Mouse (Mus musculus) CD4-positive, CD25-positive, alpha-beta regulatory T cell, adult 2 months (primary cell): ENCODE measurements around the gene Gm12248.

ENCODE experiments used
- DNase-seq: peaks from one replicate; pipeline ENCODE4 v3.0.0-alpha.2; 2012; ENCODE audit warnings: low read depth, low spot score

Gm12248 gene

DNA sequence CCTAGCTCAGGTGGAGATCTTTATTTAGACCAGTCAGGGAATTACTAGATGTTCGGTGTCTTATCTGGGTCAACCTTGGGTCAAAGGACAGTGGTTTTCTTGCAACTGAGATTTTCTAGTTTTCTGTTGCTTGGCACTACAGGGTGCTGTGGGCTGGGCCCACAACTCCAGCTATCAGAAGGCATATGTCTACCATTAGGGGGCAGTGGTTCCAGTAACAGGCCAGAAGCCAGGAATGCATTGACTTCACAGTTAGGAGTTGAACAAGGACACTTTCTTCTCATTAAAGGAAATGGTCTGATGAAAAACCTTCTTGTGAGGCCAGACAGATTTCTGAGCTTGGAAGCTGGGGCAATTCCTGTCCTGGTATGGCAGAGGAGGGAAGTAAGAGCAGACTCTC lies 53.9 kb downstream of the Gm12248 start:
- DNase-seq = peak; percentile 57

DNA sequence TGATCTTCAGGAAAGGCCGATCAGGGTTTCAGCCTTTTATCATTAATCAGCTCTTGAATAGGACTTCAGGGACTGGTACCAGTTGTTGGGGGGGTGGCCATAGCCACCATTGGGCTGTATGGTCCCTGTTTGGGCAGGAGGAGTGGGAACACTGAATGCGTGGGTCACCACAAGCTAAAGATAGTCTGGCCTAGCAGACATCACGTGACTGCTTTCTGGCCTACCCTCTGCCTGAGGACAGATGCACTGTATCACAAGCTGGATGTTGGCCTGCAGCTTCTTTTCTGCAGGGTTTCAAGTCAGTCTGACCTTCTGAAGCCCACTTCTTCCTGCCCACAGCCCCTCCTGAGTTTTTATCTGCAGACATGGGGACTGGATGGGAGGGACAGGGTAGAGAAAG lies 59.3 kb downstream of the Gm12248 start:
- DNase-seq = no peak

DNA sequence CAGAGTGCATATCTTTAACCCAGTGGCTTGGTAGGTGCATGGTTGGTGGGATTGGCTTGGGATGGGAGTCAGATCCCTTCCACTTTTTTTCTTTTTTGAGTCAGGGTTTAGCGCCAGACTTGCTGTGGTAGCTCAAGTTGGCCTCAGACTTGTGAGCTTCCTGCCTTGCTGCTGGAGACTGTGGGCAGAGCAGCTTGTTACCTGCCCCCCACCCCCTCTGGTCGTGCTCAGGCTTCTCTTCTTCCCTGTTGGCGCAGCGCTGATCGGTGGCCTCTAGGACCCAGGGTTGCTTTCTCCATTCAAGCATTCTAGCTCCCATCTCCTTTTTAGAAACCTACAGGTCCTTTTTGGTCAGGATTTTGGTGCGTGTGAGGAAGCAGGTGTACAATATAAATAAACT lies 61.8 kb downstream of the Gm12248 start:
- DNase-seq = peak; percentile 52

DNA sequence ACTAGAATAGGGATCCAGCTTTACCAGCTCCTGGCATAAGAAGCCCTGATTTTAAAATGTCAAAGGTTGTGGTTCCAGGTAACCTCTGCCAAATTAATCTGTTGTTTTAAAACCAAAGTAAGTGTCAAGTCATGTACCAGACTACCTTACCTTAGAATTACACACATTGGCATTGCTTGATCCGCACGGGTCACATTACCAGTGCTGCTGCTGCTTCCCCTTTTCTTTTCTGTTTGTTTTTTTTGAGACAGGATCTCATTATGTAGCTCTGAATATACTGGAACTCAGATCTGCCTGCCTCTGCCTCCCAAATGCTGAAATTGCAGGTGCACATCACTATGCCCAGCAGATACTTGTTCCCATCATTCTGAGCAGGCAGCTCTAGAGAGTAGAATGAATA lies 63.1 kb downstream of the Gm12248 start:
- DNase-seq = no peak

DNA sequence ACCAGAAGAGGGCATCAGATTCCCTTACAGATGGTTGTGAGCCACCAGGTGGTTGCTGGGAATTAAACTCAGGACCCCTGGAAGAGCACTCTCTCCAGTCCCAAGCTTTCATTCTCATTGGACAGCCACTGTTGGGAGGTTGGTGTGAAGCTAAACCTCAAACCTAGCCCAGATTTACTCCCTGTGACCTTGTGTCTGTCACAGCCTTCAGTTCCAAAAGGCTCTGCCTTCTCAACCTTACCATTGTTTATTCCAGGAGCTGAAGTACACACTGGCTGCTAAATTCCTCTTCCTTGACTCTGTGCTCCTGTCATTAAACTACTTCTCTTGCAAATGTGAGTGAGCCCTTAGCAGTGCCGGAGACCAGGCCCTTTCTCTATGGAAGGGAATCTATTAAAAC lies 64.0 kb downstream of the Gm12248 start:
- DNase-seq = no peak

DNA sequence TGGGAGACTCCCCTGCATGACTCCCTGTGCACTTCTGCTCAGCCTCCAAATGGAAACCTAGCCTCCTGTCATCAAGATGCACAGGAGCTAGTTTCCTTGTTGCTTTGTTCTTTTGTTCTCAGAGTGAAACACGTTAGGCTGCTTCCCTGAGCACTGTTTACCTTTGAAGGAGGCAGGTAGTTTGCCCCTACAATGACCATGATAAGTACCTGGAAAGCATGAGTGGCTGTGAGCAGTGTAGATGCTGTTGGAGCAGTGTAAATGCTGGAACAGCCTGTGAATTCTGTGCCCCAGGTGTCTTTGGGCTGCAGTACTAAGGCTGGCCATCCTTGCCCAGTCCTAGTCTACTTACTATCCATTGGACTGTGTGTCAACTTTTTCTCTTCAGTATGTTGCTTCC lies 66.1 kb downstream of the Gm12248 start:
- no peak for DNase-seq

DNA sequence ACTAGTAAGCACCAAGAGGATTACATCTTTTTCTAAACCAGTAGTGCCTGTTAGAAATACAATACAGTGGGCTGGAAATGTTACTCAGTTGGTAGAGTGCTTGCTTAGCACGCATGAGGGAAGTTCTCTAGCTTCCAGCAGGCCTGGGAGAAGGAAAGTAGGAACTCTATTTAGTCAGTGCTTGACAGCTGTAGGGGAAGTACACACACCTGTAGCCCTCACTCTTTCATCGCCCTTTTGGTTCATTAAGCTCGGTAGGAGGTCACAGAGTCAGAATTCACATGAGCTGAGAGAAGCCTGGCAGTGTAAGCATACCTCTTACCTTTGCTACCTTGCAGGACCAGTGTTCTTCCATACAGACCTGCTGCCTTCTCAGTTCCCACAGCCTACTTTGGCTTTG lies 66.6 kb downstream of the Gm12248 start:
- no peak for DNase-seq

DNA sequence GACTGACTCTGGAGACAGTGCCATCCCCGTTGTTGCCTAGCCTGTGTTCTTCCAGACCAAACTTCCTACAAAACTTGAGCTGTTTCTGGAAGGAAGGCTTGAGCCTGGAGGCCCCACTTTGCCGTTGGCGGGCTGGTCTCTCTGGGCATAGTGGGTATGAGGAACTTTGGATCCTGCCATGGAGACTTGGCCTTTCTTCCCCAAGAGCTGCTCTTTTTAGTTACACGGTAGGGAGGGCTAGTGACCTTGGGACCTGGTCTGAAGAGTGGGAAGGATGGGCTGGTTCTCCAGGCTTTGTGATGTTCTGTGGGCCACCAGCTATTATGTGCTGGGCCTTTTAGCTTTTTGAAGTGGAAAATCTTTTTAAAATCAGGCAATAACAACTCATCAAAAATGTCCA lies 67.1 kb downstream of the Gm12248 start:
- no peak for DNase-seq

DNA sequence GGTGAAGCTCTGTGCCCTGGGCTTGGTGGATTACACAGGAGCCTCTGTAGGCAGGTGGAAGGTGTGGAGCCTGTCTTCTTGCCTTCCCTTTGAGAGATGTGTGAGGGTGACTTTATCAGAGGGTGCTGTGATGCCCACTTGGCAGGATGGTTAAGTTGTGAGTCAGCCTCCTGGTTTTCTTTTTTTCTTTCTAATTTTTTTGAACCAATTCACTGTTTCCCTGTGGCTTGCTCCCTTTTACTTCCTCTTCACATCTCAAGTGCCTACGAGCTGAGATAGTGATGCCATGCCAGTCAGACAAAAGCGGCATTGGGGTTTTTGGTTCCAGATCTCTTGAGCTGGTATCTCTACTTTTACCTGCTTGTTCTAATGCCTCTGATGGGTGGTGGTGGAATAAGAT lies 68.3 kb downstream of the Gm12248 start:
- no peak for DNase-seq

DNA sequence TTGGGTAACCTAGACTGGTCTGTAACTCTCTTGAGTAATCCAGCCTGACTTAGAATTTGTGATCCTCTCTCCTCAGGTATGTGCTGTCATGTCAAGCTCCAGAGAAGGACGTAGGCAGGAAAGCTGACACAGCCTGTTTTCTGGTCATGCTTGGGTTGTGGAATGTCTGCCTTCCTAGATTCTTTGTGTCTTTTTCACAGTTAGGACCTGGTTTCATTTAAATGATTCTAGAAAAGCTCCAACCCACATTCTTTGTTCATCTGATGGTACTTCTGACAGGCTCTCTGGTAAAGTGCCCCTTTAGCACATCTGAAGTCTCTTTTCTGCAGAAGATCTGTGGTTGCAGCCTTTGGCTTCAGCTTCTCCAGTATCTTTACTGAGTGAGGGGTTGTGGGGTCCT lies 68.7 kb downstream of the Gm12248 start:
- DNase-seq = no peak

DNA sequence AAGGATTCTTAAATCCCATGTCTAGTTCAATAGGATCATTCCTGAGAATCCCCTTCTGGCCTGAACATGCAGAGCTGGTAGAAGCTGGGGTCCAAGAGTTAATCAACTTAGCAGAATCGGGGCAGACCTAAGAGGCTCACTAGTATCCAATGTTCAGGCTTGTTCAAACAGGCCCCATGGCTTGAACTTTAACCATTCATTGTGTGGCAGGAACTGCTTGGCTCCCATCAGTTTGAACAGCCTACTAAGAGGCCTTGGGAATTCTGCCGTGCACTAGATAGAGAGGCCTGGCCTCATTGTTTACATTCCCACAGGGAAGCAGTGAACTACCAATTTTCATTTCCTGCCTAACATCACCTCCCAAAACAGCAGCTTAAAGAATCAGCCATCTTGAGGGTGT lies 71.3 kb downstream of the Gm12248 start:
- no peak for DNase-seq

DNA sequence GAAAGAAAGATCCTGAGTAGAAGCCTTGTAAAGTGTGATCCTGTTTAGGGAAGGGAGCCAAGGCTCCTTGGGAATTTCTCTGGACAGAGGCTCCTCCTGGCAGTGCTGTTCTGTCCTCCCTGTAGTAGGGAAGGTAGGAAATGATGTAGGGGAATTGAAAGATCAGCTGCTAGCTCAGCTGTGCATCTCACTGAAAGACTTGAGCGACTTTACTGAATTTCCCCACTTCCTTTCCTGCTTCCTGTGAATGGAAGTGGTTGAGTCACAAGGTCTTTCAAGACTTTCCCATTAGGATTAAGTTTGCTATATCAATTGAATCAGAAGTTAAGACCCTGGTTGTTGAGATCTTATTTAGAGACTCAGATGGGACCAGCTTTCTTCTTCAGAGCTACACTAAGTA lies 71.8 kb downstream of the Gm12248 start:
- DNase-seq = no peak

DNA sequence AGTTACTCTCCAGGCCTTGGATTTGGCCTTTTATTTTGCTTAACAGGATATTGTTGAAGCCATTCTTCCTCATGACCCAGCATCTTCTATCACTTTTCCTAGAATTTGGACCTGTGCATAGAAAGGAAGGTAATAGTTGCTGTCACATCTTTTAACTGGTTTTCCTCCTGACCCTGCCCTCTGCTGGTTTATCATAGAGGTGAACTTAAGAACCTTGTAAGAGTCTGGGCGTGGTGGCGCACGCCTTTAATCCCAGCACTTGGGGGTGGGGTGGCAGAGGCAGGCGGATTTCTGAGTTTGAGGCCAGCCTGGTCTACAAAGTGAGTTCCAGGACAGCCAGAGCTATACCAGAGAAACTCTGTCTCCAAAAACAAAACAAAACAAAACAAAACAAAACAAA lies 74.2 kb downstream of the Gm12248 start:
- peak; percentile 61 for DNase-seq

DNA sequence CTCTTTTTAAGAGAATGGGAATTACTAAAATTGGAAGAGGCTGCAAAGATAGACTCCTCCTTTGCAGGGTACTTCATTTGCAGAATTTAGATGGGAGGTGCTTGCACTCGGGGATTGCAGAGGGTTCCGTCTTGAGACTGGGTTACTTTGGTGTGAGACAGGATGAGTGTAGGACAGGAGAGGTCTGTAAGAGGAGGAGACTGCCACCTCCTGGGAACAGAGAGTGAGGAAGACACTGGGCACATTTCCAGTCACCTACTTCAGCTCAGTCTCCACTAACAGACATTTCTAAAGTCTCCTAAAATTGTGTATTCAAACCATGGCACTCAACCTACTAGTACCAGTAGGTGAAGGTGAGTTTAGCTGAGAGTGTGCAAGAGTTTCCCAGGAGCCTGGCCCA lies 74.6 kb downstream of the Gm12248 start:
- DNase-seq = peak; percentile 44

DNA sequence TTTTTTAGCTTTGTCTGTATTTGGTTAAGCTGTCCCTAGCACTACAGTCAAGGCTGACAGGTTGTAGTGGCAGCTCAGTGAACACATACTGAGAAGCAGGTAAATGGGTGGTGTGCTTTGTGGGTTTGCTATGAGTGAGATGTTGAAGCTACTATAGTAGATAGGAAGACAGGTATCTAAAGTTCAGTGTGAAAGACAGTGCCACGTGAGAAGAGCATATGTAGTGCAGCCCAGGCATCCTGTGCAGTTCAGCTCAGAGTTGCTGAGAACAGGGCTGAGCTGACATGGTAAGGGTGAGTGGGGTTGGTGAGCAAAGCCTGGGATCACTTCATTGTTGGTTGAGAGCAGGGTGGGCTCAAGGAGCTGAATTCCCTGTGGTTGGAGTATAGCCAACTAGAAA lies 75.5 kb downstream of the Gm12248 start:
- DNase-seq = peak; percentile 40

DNA sequence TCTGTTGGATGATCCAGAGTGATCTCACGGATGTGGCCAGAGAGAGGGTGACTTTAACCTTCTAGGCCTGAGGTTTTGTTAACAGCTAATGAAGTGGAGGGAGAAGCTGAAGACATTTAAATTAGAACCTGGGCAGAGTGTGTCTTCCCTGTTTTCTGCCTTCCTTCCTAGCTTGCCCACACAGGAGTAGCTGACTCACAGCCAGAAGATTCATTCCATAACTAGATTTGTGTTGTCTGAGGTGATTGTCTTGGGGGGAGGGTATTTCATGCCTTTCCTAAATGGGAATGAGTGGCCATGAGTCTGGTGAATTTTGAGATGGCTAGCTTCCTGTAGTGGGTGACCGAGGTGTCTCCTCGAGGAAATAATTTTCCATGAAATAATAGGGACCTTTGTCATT lies 76.6 kb downstream of the Gm12248 start:
- DNase-seq = no peak

DNA sequence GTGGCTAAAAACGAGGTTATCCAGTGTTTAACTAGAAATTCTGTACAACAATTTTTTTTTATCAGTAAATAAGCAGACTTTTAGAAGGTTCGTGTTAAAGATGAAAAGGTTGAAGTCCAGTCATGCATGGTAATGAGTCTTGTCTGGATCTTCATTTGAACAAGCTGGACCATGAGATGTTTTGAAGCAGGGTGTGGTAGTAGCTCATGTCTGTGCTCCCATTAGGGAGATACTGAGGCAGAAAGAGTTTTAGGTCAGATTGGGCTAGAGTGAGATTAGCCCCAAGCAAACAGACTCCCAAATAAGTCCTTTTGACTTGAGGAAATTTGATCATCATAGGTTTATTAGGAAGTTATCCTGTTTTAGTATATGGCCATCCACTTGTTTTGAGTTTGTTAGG lies 77.6 kb downstream of the Gm12248 start:
- no peak for DNase-seq

DNA sequence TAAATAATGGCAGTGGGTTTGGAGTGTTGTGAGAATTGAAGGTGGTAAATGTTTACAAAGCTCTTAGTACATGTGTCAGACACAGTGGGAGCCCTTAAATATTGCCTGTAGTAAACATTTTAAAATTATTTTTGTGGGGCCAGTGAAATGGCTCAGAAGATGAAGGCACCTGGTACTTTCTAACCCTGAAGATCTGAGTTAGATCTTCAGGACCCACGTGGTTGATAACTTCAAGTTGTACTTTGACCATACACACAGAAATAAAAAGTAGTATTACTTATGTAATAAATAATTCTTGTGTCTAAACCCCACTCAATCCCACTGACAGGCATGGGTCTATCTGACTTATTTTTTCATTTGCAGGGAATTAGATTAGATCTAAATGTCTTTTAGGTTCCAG lies 78.3 kb downstream of the Gm12248 start:
- no peak for DNase-seq
